Mouse (Mus musculus) ES-E14 (cell line): ENCODE measurements at regions not wholly inside any gene's neighbourhood (a gene's known extent, or its start where the extent isn't known, plus 50 kb on each side); places are given as distances from the start of the nearest gene placed in this dataset.

Source experiments
- DNase-seq: peaks from one replicate; pipeline ENCODE4 v3.0.0-alpha.2; 2013; ENCODE audit warnings: low read depth, low spot score
- H3K27ac ChIP-seq: 2 replicates; pipeline ENCODE4 v1.5.1; 2012; ENCODE audit warnings: low read depth, mild to moderate bottlenecking, low read length, moderate library complexity, mixed read lengths; ENCODE audit not compliant: poor library complexity, insufficient read depth, severe bottlenecking
- H3K36me3 ChIP-seq: 2 replicates; pipeline ENCODE4 v1.6.1; 2012; ENCODE audit warnings: mild to moderate bottlenecking, low read length, moderate library complexity, mixed read lengths; ENCODE audit not compliant: control insufficient read depth, poor library complexity, insufficient read depth, severe bottlenecking
- H3K4me1 ChIP-seq, 2 experiments: fragments of 150-350 bp in 1 of 2; sonication (generic) in 1 of 2; 2 replicates each; pipeline ENCODE4 v1.6.1; 2012; ENCODE audit warnings: low read length in 2 of 2, mild to moderate bottlenecking in 1 of 2, mixed read lengths in 1 of 2; ENCODE audit not compliant: control insufficient read depth in 2 of 2, insufficient read depth in 2 of 2, poor library complexity in 1 of 2
- H3K4me3 ChIP-seq, 2 experiments: fragments of 150-350 bp in 1 of 2; sonication (generic) in 1 of 2; 2 replicates each; pipeline ENCODE4 v1.5.1; 2012; ENCODE audit warnings: low read length in 2 of 2, low read depth in 1 of 2, mild to moderate bottlenecking in 1 of 2, mixed read lengths in 1 of 2; ENCODE audit not compliant: insufficient read depth in 1 of 2, poor library complexity in 1 of 2, severe bottlenecking in 1 of 2
- H3K9ac ChIP-seq: 2 replicates; pipeline ENCODE4 v1.6.1; 2012; ENCODE audit warnings: low read depth, mild to moderate bottlenecking, low read length, mixed read lengths; ENCODE audit not compliant: poor library complexity, insufficient read depth, severe bottlenecking
- H3K9me3 ChIP-seq: fragments of 150-350 bp; sonication (generic); 2 replicates; pipeline ENCODE4 v1.6.1; 2012; ENCODE audit warnings: low read depth, mild to moderate bottlenecking, low read length; ENCODE audit not compliant: control insufficient read depth, insufficient read depth
- CHD2 ChIP-seq: IDR thresholded peaks from 2 replicates; pipeline ENCODE4 v1.6.1; 2014; ENCODE audit warnings: mild to moderate bottlenecking, low read depth, low read length, inconsistent platforms
- HCFC1 ChIP-seq: IDR thresholded peaks from 2 replicates; pipeline ENCODE4 v1.6.1; 2012; ENCODE audit warnings: low read length, inconsistent platforms, borderline replicate concordance; ENCODE audit not compliant: insufficient read depth
- MAFK ChIP-seq: IDR thresholded peaks from 2 replicates; pipeline ENCODE4 v1.6.1; 2014; ENCODE audit warnings: mild to moderate bottlenecking, low read depth, low read length, inconsistent platforms; ENCODE audit not compliant: insufficient read depth
- ZC3H11A ChIP-seq: IDR thresholded peaks from 2 replicates; pipeline ENCODE4 v1.6.1; 2012; ENCODE audit warnings: low read depth, mild to moderate bottlenecking, inconsistent platforms, low read length, borderline replicate concordance
- ZNF384 ChIP-seq: IDR thresholded peaks from 2 replicates; pipeline ENCODE4 v1.6.1; 2012; ENCODE audit warnings: low read depth, low read length, inconsistent platforms
- in situ Hi-C, 2 experiments: fragments of 600-800 bp; cut with MboI; formaldehyde crosslinking; loops; one replicate each; pipeline ENCODE4 v1.15.1; 2025; ENCODE audit warnings: low sequenced_read_pairs in 2 of 2, inconsistent platforms in 1 of 2; ENCODE audit not compliant: unreplicated experiment in 2 of 2

- Histone ChIP-seq H3K9me3 (0 out of 2 replicates have a peak, but pooled peaks cover 2% of the 10 kb centered on the region), H3K4me3 (no peak overlapping the region), H3K27ac (no peak overlapping the region), H3K4me1 (no peaks in the 10 kb centered on the region), H3K9ac (no peak overlapping the region), H3K36me3 (no peaks in the 10 kb centered on the region)
- TF ChIP-seq ZC3H11A (no peak), MAFK (no peak), HCFC1 (no peak), ZNF384 (no peak), CHD2 (no peak)
- in situ Hi-C loops: no loop called here
- no peak for DNase-seq
These were observed 106.5 kb downstream of the Nptx2 start for GRCm38 (mm10) chr5:144652231-144652630.

- H3K9ac ChIP-seq: no peak overlapping the region
- no peaks in the 10 kb centered on the region for H3K9me3 ChIP-seq
- TF ChIP-seq ZNF384 (no peak), MAFK (no peak), HCFC1 (no peak), ZC3H11A (no peak), CHD2 (no peak)
- H3K36me3 ChIP-seq: no peaks in the 10 kb centered on the region
- H3K4me3 ChIP-seq: no peak overlapping the region
- in situ Hi-C loops: no loop called here
- no peak for DNase-seq
- H3K27ac ChIP-seq: no peak overlapping the region
- peaks cover 0 to 10% of the 10 kb centered on the region in 2 experiments; a peak in 2 of 4 replicates for H3K4me1 ChIP-seq
These were observed 99.6 kb downstream of the Tmem130 start for GRCm38 (mm10) chr5:144662031-144662430.

DNA sequence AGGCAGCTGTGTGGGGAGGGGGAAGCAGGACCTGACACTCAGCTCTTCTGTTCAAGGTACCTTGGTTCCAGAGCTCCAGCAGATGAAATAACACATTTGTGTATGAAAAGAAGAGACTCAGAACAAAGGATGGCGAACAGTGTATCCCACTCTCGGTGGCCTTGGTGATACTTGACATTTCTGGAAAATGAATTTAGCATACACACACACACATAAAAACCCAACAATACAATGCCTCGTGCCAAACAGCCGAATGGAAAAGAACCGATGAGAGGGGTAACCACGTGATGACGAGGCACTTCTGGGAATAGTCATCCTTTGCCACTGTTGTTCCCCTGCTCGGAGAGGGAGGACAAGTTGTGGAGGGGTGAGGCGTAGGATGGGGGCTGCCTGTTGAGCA, 97.6 kb downstream of the Tmem130 start:
- H3K4me1 ChIP-seq: peaks cover 3 to 13% of the 10 kb centered on the region in 2 experiments; a peak in 2 of 4 replicates

GRCm38 (mm10) chr5:144664571-144665295, 96.9 kb downstream of the Tmem130 start:
- H3K9ac ChIP-seq: no peak overlapping the region

More for the DNA sequence above, 97.6 kb downstream of the Tmem130 start:
- no peak for DNase-seq
- H3K4me3 ChIP-seq: no peak overlapping the region
- peaks cover 2% of the 10 kb centered on the region; the same call in 1 of the 2 replicates for H3K36me3 ChIP-seq
- H3K9ac ChIP-seq: no peak overlapping the region
- no peak for TF ChIP-seq HCFC1
- TF ChIP-seq CHD2: no peak
- in situ Hi-C loops: no loop called here
- no peaks in the 10 kb centered on the region for H3K9me3 ChIP-seq
- H3K27ac ChIP-seq: no peak overlapping the region

GRCm38 (mm10) chr5:144668060-144668459, 93.6 kb downstream of the Tmem130 start:
- peaks cover 2% of the 10 kb centered on the region; the same call in 1 of the 2 replicates for H3K36me3 ChIP-seq
- H3K9ac ChIP-seq: no peak overlapping the region
- in situ Hi-C loops: no loop called here
- H3K4me3 ChIP-seq: no peak overlapping the region
- peaks cover 3 to 17% of the 10 kb centered on the region in 2 experiments; a peak in 2 of 4 replicates for H3K4me1 ChIP-seq
- TF ChIP-seq ZNF384: no peak
- no peak for TF ChIP-seq HCFC1
- no peak for TF ChIP-seq ZC3H11A
- TF ChIP-seq MAFK: no peak
- TF ChIP-seq CHD2: no peak
- H3K9me3 ChIP-seq: no peaks in the 10 kb centered on the region
- DNase-seq: no peak
- no peak overlapping the region for H3K27ac ChIP-seq

More at GRCm38 (mm10) chr5:144664571-144665295, 96.9 kb downstream of the Tmem130 start:
- no peak for DNase-seq
- H3K4me3 ChIP-seq: no peak overlapping the region
- peaks cover 3 to 17% of the 10 kb centered on the region in 2 experiments; a peak in 2 of 4 replicates for H3K4me1 ChIP-seq
- in situ Hi-C loops: no loop called here
- no peak overlapping the region for H3K27ac ChIP-seq
- H3K36me3 ChIP-seq: peaks cover 2% of the 10 kb centered on the region; the same call in 1 of the 2 replicates
- TF ChIP-seq ZNF384 (no peak), ZC3H11A (no peak), CHD2 (no peak), HCFC1 (no peak), MAFK (no peak)
- H3K9me3 ChIP-seq: no peaks in the 10 kb centered on the region
